Mouse (Mus musculus) heart, embryonic 14.5 days (tissue): ENCODE measurements around the gene Gpbar1. TPM values are rescaled to one million over a fixed set of nuclear protein-coding genes. Genes with fewer than 3 reads are reported as not detected.

ENCODE experiments used
- ATAC-seq: fragments of 200-750 bp; cut with Nextera tagmentation; 2 replicates; pipeline ENCODE4 v1.8.0; 2017; ENCODE audit warnings: low read depth, moderate TSS enrichment; ENCODE audit not compliant: insufficient number of reproducible peaks, insufficient read depth, low FRiP score
- H3K27ac ChIP-seq, 2 experiments: fragments of 200-500 bp in 1 of 2; fragments of 300-500 bp in 1 of 2; sonication (generic) in 1 of 2; replicated peaks in 1 of 2; 2 replicates each; pipeline ENCODE4 v1.5.1; 2012 to 2014; ENCODE audit warnings: low read depth in 2 of 2, low read length in 2 of 2, control low read depth in 1 of 2, mild to moderate bottlenecking in 1 of 2, mixed read lengths in 1 of 2; ENCODE audit not compliant: control insufficient read depth in 1 of 2, insufficient read depth in 1 of 2
- H3K27me3 ChIP-seq: fragments of 300-500 bp; sonication (generic); 2 replicates; pipeline ENCODE4 v1.6.1; 2014; ENCODE audit warnings: mild to moderate bottlenecking, low read length, control low read depth; ENCODE audit not compliant: control insufficient read depth, insufficient read depth
- H3K36me3 ChIP-seq: fragments of 300-500 bp; sonication (generic); 2 replicates; pipeline ENCODE4 v1.6.1; 2014; ENCODE audit warnings: mild to moderate bottlenecking, control low read depth, low read length, mixed read lengths; ENCODE audit not compliant: control insufficient read depth, insufficient read depth
- H3K4me1 ChIP-seq, 2 experiments: fragments of 200-500 bp in 1 of 2; fragments of 300-500 bp in 1 of 2; sonication (generic) in 1 of 2; 2 replicates each; pipeline ENCODE4 v1.6.1; 2012 to 2014; ENCODE audit warnings: low read length in 2 of 2, control low read depth in 1 of 2, mixed read lengths in 1 of 2; ENCODE audit not compliant: control insufficient read depth in 2 of 2, insufficient read depth in 2 of 2
- H3K4me2 ChIP-seq: fragments of 300-500 bp; sonication (generic); 2 replicates; pipeline ENCODE4 v1.6.1; 2014; ENCODE audit warnings: mild to moderate bottlenecking, low read length
- H3K4me3 ChIP-seq, 2 experiments: fragments of 200-500 bp in 1 of 2; fragments of 300-500 bp in 1 of 2; sonication (generic) in 1 of 2; 2 replicates each; pipeline ENCODE4 v1.5.1; 2012 to 2014; ENCODE audit warnings: low read length in 2 of 2, mild to moderate bottlenecking in 2 of 2, control low read depth in 1 of 2, low read depth in 1 of 2, moderate library complexity in 1 of 2; ENCODE audit not compliant: control insufficient read depth in 1 of 2, insufficient read depth in 1 of 2
- H3K9ac ChIP-seq: fragments of 300-500 bp; sonication (generic); 2 replicates; pipeline ENCODE4 v1.6.1; 2014; ENCODE audit warnings: mild to moderate bottlenecking, low read length
- H3K9me3 ChIP-seq: fragments of 300-500 bp; sonication (generic); 2 replicates; pipeline ENCODE4 v1.6.1; 2016; ENCODE audit warnings: low read length, control low read depth; ENCODE audit not compliant: control insufficient read depth
- WGBS: fragments of 180-500 bp; shearing (Covaris S2); extraction: QIAGEN DNeasy Blood & Tissue Kit; methylation state at CpG from one replicate; pipeline ENCODE4 v1.1.7; 2014; 5-methylcytosine and 5-hydroxymethylcytosine counted together
- polyA plus RNA-seq: library from polyadenylated mRNA; unstranded; fragments of >200 nt; fragmentation: Nextera tagmentation; extraction: Ambion mirVana; gene quantifications from 2 replicates; pipeline ENCODE4 v1.2.1, GENCODE M21; 2014

The Gpbar1 gene
- polyA plus RNA-seq, result 0.57 and 0.69 TPM in 2 replicates

- no peak within 1 kb of the TSS for H3K9ac ChIP-seq
- peaks cover 46% of the 10 kb centered on the region for H3K36me3 ChIP-seq
- H3K4me3 ChIP-seq, result no peak within 1 kb of the TSS
- H3K27ac ChIP-seq, result no peak within 1 kb of the TSS
- H3K4me1 ChIP-seq, result peaks cover 23 to 35% of the 10 kb centered on the region in 2 experiments
- H3K27me3 ChIP-seq, result no peaks in the 10 kb centered on the region
- no peak for ATAC-seq
- H3K4me2 ChIP-seq, result no peak within 1 kb of the TSS
- no peaks in the 10 kb centered on the region for H3K9me3 ChIP-seq
- 87% methylated on average over 10 of the region's 10 CpGs for WGBS
Observed at GRCm38 (mm10) chr1:74278538-74278937, at the start of gene Gpbar1. TSS of gene Gpbar1 (plus strand) at chr1:74278550.

GRCm38 (mm10) chr1:74229942-74230341 lies 48.4 kb upstream of the Gpbar1 start:
- ATAC-seq, result no peak
- 79% methylated on average over 2 of the region's 2 CpGs for WGBS
- Histone ChIP-seq H3K4me1 (peaks cover 4% of the 10 kb centered on the region in 2 experiments; a peak in 3 of 4 replicates), H3K9me3 (no peaks in the 10 kb centered on the region), H3K9ac (no peak overlapping the region), H3K4me3 (no peak overlapping the region), H3K36me3 (no peaks in the 10 kb centered on the region), H3K27ac (no peak overlapping the region), H3K4me2 (no peak overlapping the region), H3K27me3 (no peaks in the 10 kb centered on the region)

- Histone ChIP-seq H3K4me1 (peaks cover 4% of the 10 kb centered on the region in 2 experiments; a peak in 3 of 4 replicates), H3K9me3 (no peaks in the 10 kb centered on the region), H3K27me3 (no peaks in the 10 kb centered on the region), H3K4me2 (no peak overlapping the region), H3K4me3 (no peak overlapping the region), H3K27ac (no peak overlapping the region), H3K9ac (no peak overlapping the region), H3K36me3 (no peaks in the 10 kb centered on the region)
- ATAC-seq, result no peak
- 40% methylated on average over 1 of the region's 1 CpGs for WGBS
Observed at GRCm38 (mm10) chr1:74230992-74231391, 47.4 kb upstream of the Gpbar1 start.

- peak; percentile 88 for ATAC-seq
Observed at GRCm38 (mm10) chr1:74235938-74236589, 42.3 kb upstream of the Gpbar1 start, which contains the start of gene Arpc2. TSS of gene Arpc2 (plus strand) at chr1:74236084.

GRCm38 (mm10) chr1:74236590-74237317 lies 41.6 kb upstream of the Gpbar1 start:
- Histone ChIP-seq H3K27me3 (no peaks in the 10 kb centered on the region), H3K4me1 (peaks cover 15 to 37% of the 10 kb centered on the region in 2 experiments), H3K36me3 (no peaks in the 10 kb centered on the region), H3K4me2 (peak overlapping the region; percentile 79), H3K4me3 (peak overlapping the region; percentile 70 to 99), H3K9ac (peak overlapping the region; percentile 99), H3K27ac (peak overlapping the region; percentile 91 to 96), H3K9me3 (no peaks in the 10 kb centered on the region)
- peak; percentile 62 for ATAC-seq
- WGBS, result under 1% methylated on average over 47 of the region's 57 CpGs

More at GRCm38 (mm10) chr1:74235938-74236589, 42.3 kb upstream of the Gpbar1 start, which contains the start of gene Arpc2:
- H3K4me1 ChIP-seq, result peaks cover 13 to 33% of the 10 kb centered on the region in 2 experiments
- WGBS, result 2% methylated on average over 43 of the region's 55 CpGs
- peak within 1 kb of the TSS; percentile 79 for H3K4me2 ChIP-seq
- H3K27ac ChIP-seq, result peak within 1 kb of the TSS; percentile 91 to 96
- no peaks in the 10 kb centered on the region for H3K36me3 ChIP-seq
- no peaks in the 10 kb centered on the region for H3K27me3 ChIP-seq
- no peaks in the 10 kb centered on the region for H3K9me3 ChIP-seq
- peak within 1 kb of the TSS; percentile 70 to 99 for H3K4me3 ChIP-seq
- H3K9ac ChIP-seq, result peak within 1 kb of the TSS; percentile 99

GRCm38 (mm10) chr1:74237671-74238070 lies 40.7 kb upstream of the Gpbar1 start:
- Histone ChIP-seq H3K4me2 (peak overlapping the region; percentile 79), H3K9me3 (no peaks in the 10 kb centered on the region), H3K4me1 (peaks cover 15 to 44% of the 10 kb centered on the region in 2 experiments), H3K27me3 (no peaks in the 10 kb centered on the region), H3K9ac (peak overlapping the region; percentile 99), H3K36me3 (peaks cover 4% of the 10 kb centered on the region; the same call in 1 of the 2 replicates), H3K4me3 (peak overlapping the region; percentile 70 to 99; a peak in 3 of 4 replicates), H3K27ac (peak overlapping the region; percentile 51 to 96; a peak in 3 of 4 replicates)
- 23% methylated on average over 5 of the region's 5 CpGs for WGBS
- no peak for ATAC-seq

GRCm38 (mm10) chr1:74238136-74238535 lies 40.2 kb upstream of the Gpbar1 start:
- peaks cover 15 to 44% of the 10 kb centered on the region in 2 experiments for H3K4me1 ChIP-seq
- WGBS, result 42% methylated on average over 1 of the region's 1 CpGs
- peak overlapping the region; percentile 79 for H3K4me2 ChIP-seq
- H3K9ac ChIP-seq, result peak overlapping the region; percentile 99
- no peak for ATAC-seq
- peak overlapping the region; percentile 51 to 96; a peak in 2 of 4 replicates for H3K27ac ChIP-seq
- peak overlapping the region; percentile 70 to 99; a peak in 3 of 4 replicates for H3K4me3 ChIP-seq
- H3K27me3 ChIP-seq, result no peaks in the 10 kb centered on the region
- H3K36me3 ChIP-seq, result peaks cover 4% of the 10 kb centered on the region; the same call in 1 of the 2 replicates
- no peaks in the 10 kb centered on the region for H3K9me3 ChIP-seq
